Mouse (Mus musculus) brown adipose tissue, adult 24 weeks (tissue): ENCODE results near the gene Nup214. TPM values are rescaled to one million over a fixed set of nuclear protein-coding genes. Genes with fewer than 3 reads are reported as not detected.
A peak's percentile ranks its signal among the peaks of the same experiment; 100 is the strongest.

Experiments
- H3K27ac ChIP-seq: fragments of 200-500 bp; replicated peaks from 2 replicates; pipeline ENCODE4 v1.5.1; 2012; ENCODE audit warnings: low read depth, mild to moderate bottlenecking, low read length
- H3K4me1 ChIP-seq: fragments of 200-500 bp; 2 replicates; pipeline ENCODE4 v1.6.1; 2012; ENCODE audit warnings: low read length, mixed read lengths; ENCODE audit not compliant: control insufficient read depth, insufficient read depth, insufficient read length
- H3K4me3 ChIP-seq: fragments of 200-500 bp; 2 replicates; pipeline ENCODE4 v1.5.1; 2012; ENCODE audit warnings: low read depth, mild to moderate bottlenecking, low read length, moderate library complexity; ENCODE audit not compliant: insufficient read depth
- polyA plus RNA-seq: library from polyadenylated mRNA; stranded (reverse); fragments of >200 nt; gene quantifications from 2 replicates; pipeline ENCODE4 v1.2.4, GENCODE M21; 2012; ENCODE audit not compliant: missing spikeins, insufficient read depth, insufficient read length

Nup214 gene
- polyA plus RNA-seq, 1 experiment: 12.0 TPM

GRCm38 (mm10) chr2:31954779-31955181 lies 19.5 kb upstream of the Nup214 start:
- Histone ChIP-seq H3K4me3 (no peak overlapping the region), H3K4me1 (no peaks in the 10 kb centered on the region), H3K27ac (no peak overlapping the region)

- H3K4me1 ChIP-seq: no peaks in the 10 kb centered on the region
- no peak overlapping the region for H3K4me3 ChIP-seq
- no peak overlapping the region for H3K27ac ChIP-seq
Observed at GRCm38 (mm10) chr2:31955686-31956085, 18.6 kb upstream of the Nup214 start.

- no peak overlapping the region for H3K27ac ChIP-seq
- H3K4me3 ChIP-seq: no peak overlapping the region
- no peaks in the 10 kb centered on the region for H3K4me1 ChIP-seq
Observed at GRCm38 (mm10) chr2:31957211-31957610, 17.0 kb upstream of the Nup214 start.

GRCm38 (mm10) chr2:31960986-31961385 lies 13.2 kb upstream of the Nup214 start:
- no peaks in the 10 kb centered on the region for H3K4me1 ChIP-seq
- H3K27ac ChIP-seq: no peak overlapping the region
- H3K4me3 ChIP-seq: no peak overlapping the region

- H3K27ac ChIP-seq: no peak overlapping the region
- H3K4me3 ChIP-seq: no peak overlapping the region
- H3K4me1 ChIP-seq: no peaks in the 10 kb centered on the region
Observed at GRCm38 (mm10) chr2:31961791-31962222, 12.4 kb upstream of the Nup214 start.

GRCm38 (mm10) chr2:31962501-31963224 lies 11.6 kb upstream of the Nup214 start:
- Histone ChIP-seq H3K4me1 (no peaks in the 10 kb centered on the region), H3K27ac (no peak overlapping the region), H3K4me3 (no peak overlapping the region)

- Histone ChIP-seq H3K4me1 (no peaks in the 10 kb centered on the region), H3K4me3 (no peak overlapping the region), H3K27ac (no peak overlapping the region)
Observed at GRCm38 (mm10) chr2:31963491-31963890, 10.7 kb upstream of the Nup214 start.

GRCm38 (mm10) chr2:31964191-31964590 lies 10.0 kb upstream of the Nup214 start:
- no peak overlapping the region for H3K4me3 ChIP-seq
- H3K4me1 ChIP-seq: no peaks in the 10 kb centered on the region
- H3K27ac ChIP-seq: no peak overlapping the region

GRCm38 (mm10) chr2:31965110-31965509 lies 9.1 kb upstream of the Nup214 start:
- no peaks in the 10 kb centered on the region for H3K4me1 ChIP-seq
- H3K4me3 ChIP-seq: no peak overlapping the region
- no peak overlapping the region for H3K27ac ChIP-seq

- H3K27ac ChIP-seq: no peak overlapping the region
- H3K4me1 ChIP-seq: no peaks in the 10 kb centered on the region
Observed at GRCm38 (mm10) chr2:31966801-31967200, 7.4 kb upstream of the Nup214 start.

GRCm38 (mm10) chr2:31972589-31972988 lies 1.6 kb upstream of the Nup214 start:
- H3K27ac ChIP-seq: no peak overlapping the region

More at GRCm38 (mm10) chr2:31966801-31967200, 7.4 kb upstream of the Nup214 start:
- H3K4me3 ChIP-seq: no peak overlapping the region

GRCm38 (mm10) chr2:31974809-31975371 lies 654 bp downstream of the Nup214 start:
- Histone ChIP-seq H3K4me1 (no peaks in the 10 kb centered on the region; the same call in 1 of the 2 replicates), H3K4me3 (peak overlapping the region; percentile 76), H3K27ac (no peak overlapping the region)

More at GRCm38 (mm10) chr2:31972589-31972988, 1.6 kb upstream of the Nup214 start:
- H3K4me3 ChIP-seq: no peak overlapping the region
- H3K4me1 ChIP-seq: no peaks in the 10 kb centered on the region; the same call in 1 of the 2 replicates

GRCm38 (mm10) chr2:31987774-31988173 lies 13.5 kb downstream of the Nup214 start:
- Histone ChIP-seq H3K4me3 (no peak overlapping the region), H3K27ac (no peak overlapping the region), H3K4me1 (no peaks in the 10 kb centered on the region)

- Histone ChIP-seq H3K4me1 (no peaks in the 10 kb centered on the region), H3K4me3 (no peak overlapping the region), H3K27ac (no peak overlapping the region)
Observed at GRCm38 (mm10) chr2:31990961-31991360, 16.7 kb downstream of the Nup214 start.

- Histone ChIP-seq H3K27ac (no peak overlapping the region), H3K4me3 (no peak overlapping the region), H3K4me1 (no peaks in the 10 kb centered on the region)
Observed at GRCm38 (mm10) chr2:31994896-31995295, 20.7 kb downstream of the Nup214 start.

- H3K4me3 ChIP-seq: no peak overlapping the region
- H3K4me1 ChIP-seq: no peaks in the 10 kb centered on the region
- H3K27ac ChIP-seq: no peak overlapping the region
Observed at GRCm38 (mm10) chr2:31996060-31996459, 21.8 kb downstream of the Nup214 start.
